Mouse (Mus musculus) thymus, adult 2 months (tissue): ENCODE results near the gene Fmnl2. TPM values are rescaled to one million over a fixed set of nuclear protein-coding genes. Genes with fewer than 3 reads are reported as not detected.

Source experiments
- DNase-seq: peaks from one replicate; pipeline ENCODE4 v3.0.0; 2021
- H3K27ac ChIP-seq: fragments of 200-500 bp; 2 replicates; pipeline ENCODE4 v1.5.1; 2012; ENCODE audit warnings: low read length, control low read depth; ENCODE audit not compliant: control insufficient read depth, insufficient read depth
- H3K27me3 ChIP-seq: fragments of 200-500 bp; 2 replicates; pipeline ENCODE4 v1.6.1; 2012; ENCODE audit warnings: mild to moderate bottlenecking, low read length, moderate library complexity, mixed read lengths; ENCODE audit not compliant: control insufficient read depth, insufficient read depth
- H3K36me3 ChIP-seq: fragments of 200-500 bp; 2 replicates; pipeline ENCODE4 v1.6.1; 2012; ENCODE audit warnings: mild to moderate bottlenecking, low read length, moderate library complexity; ENCODE audit not compliant: control insufficient read depth, insufficient read depth
- H3K4me1 ChIP-seq: fragments of 200-500 bp; replicated peaks from 2 replicates; pipeline ENCODE4 v1.6.1; 2012; ENCODE audit warnings: low read length; ENCODE audit not compliant: control insufficient read depth, insufficient read depth
- H3K4me3 ChIP-seq: fragments of 200-500 bp; 2 replicates; pipeline ENCODE4 v1.5.1; 2012; ENCODE audit warnings: mild to moderate bottlenecking, low read length, control low read depth, moderate library complexity; ENCODE audit not compliant: control insufficient read depth, insufficient read depth
- CTCF ChIP-seq: fragments of 200-500 bp; IDR thresholded peaks from 2 replicates; pipeline ENCODE4 v1.5.1; 2012; ENCODE audit warnings: mild to moderate bottlenecking, control low read depth, low read length, moderate library complexity, borderline replicate concordance; ENCODE audit not compliant: control insufficient read depth, poor library complexity, insufficient read depth; ENCODE audit errors: extremely low read depth
- POLR2A ChIP-seq: fragments of 200-500 bp; IDR thresholded peaks from 2 replicates; pipeline ENCODE4 v1.6.1; 2012; ENCODE audit warnings: mild to moderate bottlenecking, low read length, control low read depth, moderate library complexity; ENCODE audit not compliant: control insufficient read depth, poor library complexity, insufficient read depth; ENCODE audit errors: extremely low read depth
- polyA plus RNA-seq: library from polyadenylated mRNA; depleted of rRNA; stranded (reverse); fragments of >200 nt; gene quantifications from 2 replicates; pipeline ENCODE4 v1.2.3, GENCODE M21; 2012; rRNA removed

The Fmnl2 gene
- polyA plus RNA-seq, 1 experiment, result 5.0 TPM

GRCm38 (mm10) chr2:53179876-53180275 lies 322.2 kb downstream of the Fmnl2 start:
- peaks cover 11% of the 10 kb centered on the region for H3K36me3 ChIP-seq
- no peaks in the 10 kb centered on the region for H3K4me1 ChIP-seq
- TF ChIP-seq POLR2A (no peak), CTCF (no peak)
- H3K27me3 ChIP-seq, result no peaks in the 10 kb centered on the region
- no peak overlapping the region for H3K4me3 ChIP-seq
- no peak overlapping the region for H3K27ac ChIP-seq
- DNase-seq, result no peak

Other genes with a start within 250 kb of the Fmnl2 start
- gene Cacnb4, start 181.0 kb upstream of the Fmnl2 start, polyA plus RNA-seq, result 0.04 and 0.06 TPM in 2 replicates
- 10.1 and 10.2 TPM in 2 replicates for gene Stam2, start 115.6 kb upstream of the Fmnl2 start, polyA plus RNA-seq